Mouse (Mus musculus): Measurements from ENCODE around the gene Etfdh.
A peak's percentile ranks its signal among the peaks of the same experiment; 100 is the strongest.
"Not testable (repeated sequence)": the region's sequence is repeated elsewhere in the genome, so short reads cannot be mapped to it uniquely, and the experiment has no call there.

Gene Etfdh

GRCm38 (mm10) chr3:79577606-79578005 lies 51.7 kb downstream of the Etfdh start:
- no peak for DNase-seq (ENCODE audit: low read depth, low spot score)

- no peak for DNase-seq (ENCODE audit: low read depth, low spot score)
These were observed 52.4 kb downstream of the Etfdh start for GRCm38 (mm10) chr3:79576865-79577264.

DNA sequence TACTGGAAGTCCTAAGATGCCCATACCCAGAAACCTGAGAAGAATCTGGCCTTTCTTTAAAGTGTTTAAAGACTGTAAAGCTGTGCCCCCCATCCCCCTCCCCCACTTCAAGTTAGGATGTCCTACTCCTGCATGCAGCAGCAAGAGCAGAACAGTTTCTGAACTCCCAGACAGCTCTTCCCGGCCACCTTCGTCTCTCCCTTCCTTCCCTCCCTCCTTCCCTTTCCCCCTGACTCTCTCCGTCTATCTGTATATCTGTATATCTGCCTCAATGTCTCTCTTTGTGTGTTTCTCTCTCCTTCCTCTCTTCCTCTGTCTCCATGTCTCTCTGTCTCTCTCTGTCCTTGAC lies 52.9 kb downstream of the Etfdh start:
- no peak for DNase-seq (ENCODE audit: low read depth, low spot score)

DNA sequence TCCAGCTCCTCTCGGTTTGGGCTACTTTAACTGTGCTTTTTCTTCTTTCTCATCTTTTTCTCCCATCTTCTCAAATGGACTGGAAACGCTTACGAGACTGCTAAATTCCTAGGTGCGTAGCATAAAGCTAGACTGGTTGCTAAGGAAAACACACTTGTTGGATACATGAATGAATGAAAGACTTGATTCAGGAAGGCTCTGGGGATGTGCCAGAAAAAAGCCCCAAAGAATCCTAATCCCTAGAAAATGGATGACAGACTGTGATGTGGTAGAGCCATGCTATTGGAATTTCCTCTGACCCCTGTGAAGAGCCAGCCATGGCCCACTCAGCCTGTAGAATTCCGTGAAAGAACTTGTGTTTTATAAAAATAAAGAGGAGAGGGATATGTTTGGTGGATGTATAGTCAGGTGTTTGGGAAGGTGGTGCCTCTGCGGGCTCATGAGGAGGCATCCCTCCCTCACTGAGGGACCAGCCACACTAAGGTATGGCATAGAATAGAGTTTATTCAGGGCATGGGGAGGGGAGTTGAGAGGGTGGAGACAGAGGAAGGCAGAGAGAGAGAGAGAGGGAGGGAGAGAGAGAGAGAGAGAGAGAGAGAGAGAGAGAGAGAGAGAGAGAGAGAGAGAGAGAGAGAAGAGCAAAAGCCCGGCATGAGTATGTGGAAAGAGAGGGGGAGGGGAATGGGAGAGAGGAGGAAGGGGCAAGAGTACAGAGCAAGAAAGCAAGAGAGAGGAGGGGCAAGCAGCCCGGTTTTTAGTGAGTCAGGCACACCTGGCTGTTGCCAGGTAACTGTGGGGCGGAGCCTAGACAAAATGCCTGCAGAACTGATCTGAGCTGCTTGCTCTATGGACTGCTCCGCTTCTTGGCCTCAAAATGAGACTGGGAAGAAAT lies 53.5 kb downstream of the Etfdh start:
- DNase-seq (ENCODE audit: low read depth, low spot score) = no peak

DNA sequence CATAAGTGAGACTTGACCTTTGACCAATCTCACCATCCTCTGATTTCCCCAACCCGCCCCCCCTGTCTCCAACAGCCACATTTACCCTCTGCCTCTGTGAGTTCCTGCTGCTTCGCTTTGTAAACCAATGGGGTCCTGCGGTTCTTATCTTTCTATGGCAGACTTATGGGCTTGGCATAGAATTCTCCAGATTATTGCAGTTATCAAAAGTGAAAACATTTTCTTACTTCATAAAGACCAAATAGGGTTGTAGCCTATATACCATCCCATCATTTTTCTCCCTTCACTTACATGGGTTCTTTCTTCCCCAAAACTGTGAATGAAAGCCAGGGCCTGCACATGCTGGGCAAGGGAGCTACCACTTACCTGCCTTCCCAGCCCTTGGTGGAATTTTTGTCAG lies 55.0 kb downstream of the Etfdh start:
- DNase-seq (ENCODE audit: low read depth, low spot score) = no peak

GRCm38 (mm10) chr3:79573376-79573775 lies 55.9 kb downstream of the Etfdh start:
- DNase-seq (ENCODE audit: low read depth, low spot score) = not testable (repeated sequence)

DNA sequence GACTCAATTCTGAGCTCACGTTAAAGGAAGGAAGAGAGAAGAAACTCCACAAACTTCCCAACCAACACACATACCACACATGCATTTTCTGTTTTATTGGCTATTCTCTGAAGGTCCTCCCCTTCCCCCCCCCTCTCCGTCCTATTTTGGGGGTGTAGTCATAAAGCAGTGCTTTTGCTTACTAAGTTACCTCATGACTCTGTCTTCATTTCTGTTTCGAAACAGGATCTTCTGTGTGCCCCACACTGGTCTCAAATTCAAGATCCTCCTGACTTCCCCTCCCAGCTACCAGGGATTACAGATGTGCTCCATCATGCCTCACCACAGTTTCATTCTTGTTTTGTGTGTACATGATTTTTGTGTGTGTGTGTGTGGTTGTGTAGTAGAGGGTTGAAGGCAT lies 56.9 kb downstream of the Etfdh start:
- no peak for DNase-seq (ENCODE audit: low read depth, low spot score)

DNA sequence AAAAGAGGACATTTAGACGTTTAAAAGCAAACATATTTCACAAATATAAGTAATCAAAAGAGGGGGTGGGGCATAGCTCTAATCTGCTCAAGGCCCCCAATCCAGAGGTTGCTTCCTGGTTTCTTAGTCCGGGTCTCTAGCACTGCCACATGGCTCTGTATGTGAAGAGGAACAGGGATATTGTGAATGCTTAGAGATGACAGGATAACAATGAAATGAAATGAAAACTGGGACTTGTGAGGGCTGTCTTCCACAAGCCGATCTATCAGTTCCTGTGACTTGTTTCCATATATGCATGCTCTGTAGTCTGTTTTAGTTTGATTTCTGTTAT lies 60.0 kb downstream of the Etfdh start:
- DNase-seq (ENCODE audit: low read depth, low spot score) = no peak

DNA sequence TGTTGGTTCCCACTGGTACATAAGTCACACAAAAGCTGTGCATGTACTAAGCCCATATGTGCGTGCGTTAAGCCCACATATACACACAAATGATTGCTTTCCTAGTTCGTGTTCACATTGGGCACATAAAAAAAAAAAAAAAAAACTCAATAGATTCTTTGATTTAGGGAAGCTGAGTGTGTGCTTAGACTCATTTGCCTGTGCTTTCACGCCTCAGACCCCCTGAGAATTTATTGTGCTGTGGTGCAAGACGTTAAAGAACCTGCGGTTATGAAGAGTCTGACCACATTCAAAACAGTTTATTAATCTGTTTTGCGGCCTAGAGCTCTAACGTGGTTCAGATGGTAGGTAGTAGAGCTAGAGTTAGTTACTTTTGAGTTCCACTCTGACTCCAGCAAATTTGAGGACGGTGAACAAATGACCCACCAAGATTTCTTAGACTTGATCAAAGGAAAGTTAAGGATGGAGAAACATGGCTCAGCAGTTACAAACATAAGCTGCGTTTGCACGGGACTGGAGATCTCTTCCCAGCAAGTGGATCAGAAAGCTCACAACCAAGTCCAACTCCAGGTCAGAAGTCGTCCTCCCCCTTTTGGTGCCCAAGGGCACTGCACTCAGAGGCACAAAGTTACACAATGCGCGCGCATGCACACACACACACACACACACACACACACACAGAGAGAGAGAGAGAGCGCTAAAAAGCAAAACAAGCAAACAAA lies 60.5 kb downstream of the Etfdh start:
- DNase-seq (ENCODE audit: low read depth, low spot score) = no peak

DNA sequence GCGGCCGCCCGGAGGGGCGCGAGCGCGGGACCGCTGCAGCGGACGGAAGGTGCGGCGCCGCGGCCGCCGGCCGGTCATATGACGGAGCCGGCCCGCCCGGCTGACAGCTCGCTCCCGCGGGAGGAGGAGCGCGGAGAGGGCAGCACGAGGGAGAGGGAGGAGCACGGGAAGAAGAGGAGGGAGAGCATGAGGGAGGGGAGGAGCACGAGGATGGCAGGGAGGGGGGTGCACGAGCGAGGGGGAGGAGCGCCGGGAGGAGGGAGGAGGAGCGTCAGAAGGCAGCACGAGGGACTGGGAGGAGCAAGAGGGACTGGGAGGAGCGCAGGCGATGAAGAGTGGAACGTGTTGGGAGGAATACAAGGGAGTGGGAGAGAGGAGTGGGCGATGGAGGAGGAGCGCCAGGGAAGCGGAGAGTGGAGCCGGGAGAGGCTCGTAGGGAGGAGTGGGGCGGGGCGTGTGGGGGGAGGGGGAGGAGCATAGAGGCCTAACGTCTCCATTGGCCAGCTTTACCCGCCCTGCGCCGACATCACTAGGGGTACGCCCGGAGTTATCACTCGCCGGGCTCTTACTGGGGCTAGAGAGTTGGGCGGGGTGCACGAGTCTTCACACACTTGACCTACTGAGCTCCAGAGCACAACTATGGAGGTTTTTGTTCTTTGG lies 61.5 kb downstream of the Etfdh start, which contains the start of gene Fnip2:
Gene Fnip2 (minus strand): TSS at position 94 of the 660 bp plus-strand sequence.
- peak; percentile 94 for DNase-seq (ENCODE audit: low read depth, low spot score)

- DNase-seq (ENCODE audit: low read depth, low spot score) = no peak
These were observed 62.3 kb downstream of the Etfdh start for GRCm38 (mm10) chr3:79566716-79567691.

GRCm38 (mm10) chr3:79564875-79565606 lies 64.3 kb downstream of the Etfdh start:
- DNase-seq (ENCODE audit: low read depth, low spot score) = no peak

- no peak for DNase-seq (ENCODE audit: low read depth, low spot score)
These were observed 65.8 kb downstream of the Etfdh start for GRCm38 (mm10) chr3:79563511-79563910.

- DNase-seq (ENCODE audit: low read depth, low spot score) = no peak
These were observed 67.2 kb downstream of the Etfdh start for GRCm38 (mm10) chr3:79561784-79562715.

- no peak for DNase-seq (ENCODE audit: low read depth, low spot score)
These were observed 68.7 kb downstream of the Etfdh start for GRCm38 (mm10) chr3:79560555-79560954.

- no peak for DNase-seq (ENCODE audit: low read depth, low spot score)
These were observed 69.6 kb downstream of the Etfdh start for GRCm38 (mm10) chr3:79559773-79560045.

DNA sequence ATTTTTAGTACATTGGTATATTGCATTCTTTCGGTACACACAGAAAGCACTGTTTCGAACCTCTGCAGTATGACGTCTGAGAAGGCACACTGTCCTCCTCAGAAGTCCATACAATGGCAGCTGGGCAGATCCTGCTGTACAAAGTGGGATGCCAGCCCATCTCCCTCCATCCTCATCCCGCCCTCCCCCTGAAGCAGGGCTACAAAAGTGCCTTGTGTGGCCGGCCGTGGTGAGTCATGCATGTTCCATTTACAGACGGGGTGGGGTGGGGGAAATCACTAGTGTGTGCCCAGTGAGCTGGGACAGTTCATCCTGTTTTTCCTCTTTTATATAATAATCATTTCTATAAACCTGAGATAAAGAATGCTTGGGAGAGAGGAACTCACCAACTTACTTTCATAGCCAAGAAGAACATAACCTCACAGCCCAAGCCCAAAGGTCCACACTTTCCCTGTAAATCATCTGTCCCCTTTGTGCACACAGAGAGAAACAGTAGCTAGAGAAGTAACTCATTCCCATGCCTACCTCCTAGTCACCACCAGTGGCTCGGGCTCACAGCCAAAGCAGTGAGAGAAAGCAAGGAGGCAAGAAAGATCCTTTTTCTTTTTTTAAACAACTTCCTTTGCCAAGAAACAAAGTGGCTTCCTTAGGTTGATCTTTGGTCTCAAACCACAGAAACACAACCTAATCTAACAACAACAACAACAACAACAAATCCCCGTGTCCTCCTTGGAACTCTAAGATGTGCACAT lies 70.1 kb downstream of the Etfdh start:
- no peak for DNase-seq (ENCODE audit: low read depth, low spot score)

DNA sequence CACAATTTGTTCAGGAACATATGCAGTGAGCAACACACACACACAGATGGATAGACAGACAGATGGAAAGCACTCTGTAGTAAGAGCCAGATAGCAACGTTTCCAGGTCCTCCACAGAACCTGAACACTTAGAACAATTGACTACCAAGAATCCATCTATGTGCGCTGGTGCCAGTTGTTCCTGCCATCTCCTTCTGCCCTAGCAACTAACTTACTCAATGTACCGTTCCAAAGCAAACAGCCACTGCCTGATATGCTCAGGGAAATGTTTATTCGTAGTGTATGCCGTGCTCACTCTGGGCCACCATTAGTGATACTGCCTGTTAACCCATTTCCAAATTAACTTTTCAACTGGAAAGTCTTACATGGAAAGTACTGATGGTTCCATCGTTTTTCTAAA lies 74.2 kb downstream of the Etfdh start:
- no peak for DNase-seq (ENCODE audit: low read depth, low spot score)
